Mouse (Mus musculus) kidney, postnatal 14 days (tissue): ENCODE results near the gene Ninj2.

ENCODE experiments used
- DNase-seq: peaks from one replicate; pipeline ENCODE4 v3.0.0; 2022; ENCODE audit warnings: mixed read lengths

Ninj2 gene

DNA sequence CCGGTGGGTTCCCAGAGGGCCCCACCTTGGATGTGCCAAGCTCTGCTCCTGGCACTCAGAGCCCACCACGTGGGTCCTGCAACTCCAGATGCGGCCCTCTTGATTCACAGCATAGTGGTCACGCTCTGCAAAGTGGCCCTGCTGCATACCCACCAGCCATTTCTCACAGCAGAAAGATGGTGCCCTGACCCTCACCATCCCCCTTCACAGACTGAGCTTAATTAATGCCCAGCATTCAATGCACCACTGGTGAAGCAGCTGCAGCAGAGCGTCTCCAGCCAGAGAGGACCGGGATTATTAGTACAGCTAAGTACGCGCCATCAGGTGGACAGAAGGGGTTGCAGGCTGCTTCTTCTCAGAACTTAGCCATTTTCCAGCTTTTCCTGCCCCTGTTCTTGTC is 109.3 kb downstream of the Ninj2 start:
- DNase-seq, result no peak

DNA sequence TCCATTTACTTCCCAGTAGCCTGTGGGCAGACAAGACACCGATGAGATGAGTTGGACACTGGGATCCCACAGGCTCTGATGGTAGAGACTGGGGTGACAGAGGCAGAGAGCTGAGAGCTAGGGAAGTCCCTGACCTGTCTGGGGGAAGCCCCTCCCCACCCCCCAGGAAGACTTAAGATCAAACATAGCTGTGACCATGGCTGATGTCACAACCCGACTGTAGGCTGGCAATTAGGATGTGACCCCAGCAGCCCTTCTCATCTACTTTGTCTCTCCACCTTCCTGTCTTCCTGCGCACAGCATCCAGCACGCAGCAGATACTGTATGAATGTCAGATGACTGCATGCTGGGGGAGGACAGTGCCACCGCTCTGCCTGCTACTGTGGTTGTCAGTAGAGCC is 113.4 kb downstream of the Ninj2 start:
- DNase-seq, result no peak

DNA sequence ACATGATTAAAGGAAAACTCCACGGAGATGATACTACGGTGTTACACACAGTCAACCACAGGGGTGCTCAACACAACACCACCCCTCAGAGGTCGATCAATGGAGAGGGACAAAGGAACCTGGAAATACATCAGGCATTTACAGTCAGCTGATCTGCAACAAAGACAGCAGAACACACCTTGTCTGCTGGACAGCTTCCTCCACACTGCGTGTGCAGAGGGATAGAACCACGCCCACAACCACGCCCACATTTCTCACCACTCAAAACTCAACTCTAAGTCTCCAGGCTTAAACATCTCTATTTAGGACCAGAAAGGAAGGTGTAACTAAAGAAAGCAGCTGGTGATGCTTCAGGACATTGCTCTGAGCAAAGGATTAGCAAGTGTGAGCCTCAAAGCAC is 118.4 kb downstream of the Ninj2 start:
- no peak for DNase-seq

DNA sequence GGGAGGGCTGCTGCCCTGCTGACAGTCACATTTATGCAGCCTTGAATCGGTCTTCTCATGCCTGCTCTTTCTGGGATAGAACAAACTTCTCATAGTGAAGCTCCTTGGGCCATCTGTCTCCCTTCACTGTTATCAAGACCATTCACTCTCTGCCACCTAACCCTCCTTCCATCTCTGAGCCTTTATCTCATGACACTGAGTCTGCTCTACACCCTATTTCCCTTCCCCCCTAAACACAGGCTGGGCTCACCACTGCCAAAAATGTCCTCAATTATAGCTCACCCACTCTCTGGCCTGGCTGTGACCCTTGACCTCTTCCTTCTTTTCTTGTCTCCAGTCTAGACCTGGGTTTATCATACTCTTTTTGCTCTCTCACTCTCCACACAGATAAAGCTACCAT is 123.6 kb downstream of the Ninj2 start:
- no peak for DNase-seq

DNA sequence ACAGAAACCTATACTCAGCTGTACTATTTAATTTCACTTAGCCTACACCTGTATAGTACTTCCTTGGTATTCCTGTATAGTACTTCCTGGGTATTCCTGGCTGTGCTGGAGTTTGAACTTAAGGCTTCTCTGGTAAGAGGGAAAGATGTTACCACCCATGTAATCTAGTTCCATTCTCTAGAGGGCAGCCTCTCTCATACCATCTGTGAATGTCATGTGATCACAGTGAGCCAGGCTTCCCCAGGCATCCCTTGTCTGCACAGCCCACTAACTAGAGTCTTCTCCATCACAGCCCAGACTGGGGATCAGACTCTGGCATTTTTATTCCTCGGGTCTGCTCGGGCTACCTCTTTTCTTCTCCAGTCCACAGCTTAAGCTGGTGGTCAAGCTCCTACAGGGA is 126.1 kb downstream of the Ninj2 start:
- no peak for DNase-seq

DNA sequence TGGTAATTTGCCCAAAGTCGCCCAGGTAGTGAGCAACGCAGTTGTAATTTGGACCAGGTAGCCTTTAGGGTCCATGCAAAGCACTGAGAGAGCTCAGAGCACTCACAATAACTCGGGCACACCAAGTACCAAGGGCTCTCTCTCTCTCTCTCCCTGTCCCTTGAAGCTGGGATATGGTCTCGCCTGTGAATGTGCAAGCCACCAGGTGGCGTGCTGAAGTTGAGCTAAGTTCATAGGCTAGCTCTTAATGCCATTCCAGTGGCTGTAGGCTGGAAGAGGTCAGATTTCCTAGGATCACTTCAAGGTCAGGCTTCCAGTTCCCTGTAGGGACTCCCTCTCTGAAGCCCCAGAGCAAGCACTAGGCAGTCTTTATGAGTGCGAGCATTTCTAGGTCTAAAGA is 129.5 kb downstream of the Ninj2 start:
- peak; percentile 83 for DNase-seq

DNA sequence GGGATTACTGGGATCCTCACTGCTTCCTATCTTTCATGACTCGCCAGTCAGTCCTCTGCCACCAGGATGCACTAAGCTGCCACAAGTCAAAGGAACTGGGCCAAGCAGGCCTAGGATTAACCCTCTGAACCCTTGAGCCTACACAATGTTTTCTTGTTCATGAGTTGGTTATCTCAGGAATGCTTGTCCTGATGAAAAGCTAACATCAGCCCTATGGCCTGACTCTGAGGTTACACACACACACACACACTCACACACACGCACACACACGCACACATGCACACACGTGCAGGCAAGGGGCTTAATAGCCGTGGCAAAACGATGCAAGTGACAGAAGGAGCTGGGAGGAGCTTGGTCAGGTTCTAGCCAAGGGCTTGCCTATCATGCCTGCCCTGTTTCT is 132.2 kb downstream of the Ninj2 start:
- no peak for DNase-seq

DNA sequence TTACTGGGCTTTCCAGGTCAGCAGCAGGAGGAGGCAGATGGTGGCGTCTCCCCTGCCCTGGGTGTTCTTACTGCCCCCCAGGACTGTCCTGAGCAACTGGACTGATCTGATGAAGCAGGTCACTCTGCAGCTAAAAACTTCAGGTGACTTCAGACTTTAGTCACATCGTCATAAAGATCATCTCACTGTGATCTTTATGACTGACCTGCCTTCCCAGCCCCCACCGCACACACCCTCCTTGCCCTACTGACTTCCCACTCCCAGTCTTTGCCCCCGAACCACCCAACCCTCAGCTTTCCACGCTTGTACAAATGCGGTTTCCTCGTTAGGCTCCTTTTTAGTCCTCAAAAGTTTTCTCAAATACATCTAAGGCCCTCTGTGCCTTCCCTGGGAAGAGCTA is 133.9 kb downstream of the Ninj2 start:
- no peak for DNase-seq

DNA sequence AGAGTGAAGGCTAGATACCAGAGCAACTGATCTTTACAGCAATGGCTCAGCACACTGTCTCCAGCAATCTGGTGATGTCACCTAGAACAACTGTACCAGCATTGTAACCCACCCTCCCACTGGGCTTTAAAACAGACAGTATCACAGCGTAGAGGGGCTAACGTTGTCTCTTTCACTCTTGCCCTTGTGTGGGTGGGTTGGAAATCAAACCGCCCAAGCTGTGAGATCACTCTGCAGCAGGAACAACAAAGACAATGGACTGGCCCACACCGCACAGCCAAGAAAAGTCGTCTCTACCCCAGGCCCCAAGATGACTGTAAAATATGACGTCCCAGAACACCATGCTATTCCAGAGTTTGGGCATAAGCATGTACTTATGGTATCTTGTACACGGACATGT is 136.7 kb downstream of the Ninj2 start:
- DNase-seq, result no peak

DNA sequence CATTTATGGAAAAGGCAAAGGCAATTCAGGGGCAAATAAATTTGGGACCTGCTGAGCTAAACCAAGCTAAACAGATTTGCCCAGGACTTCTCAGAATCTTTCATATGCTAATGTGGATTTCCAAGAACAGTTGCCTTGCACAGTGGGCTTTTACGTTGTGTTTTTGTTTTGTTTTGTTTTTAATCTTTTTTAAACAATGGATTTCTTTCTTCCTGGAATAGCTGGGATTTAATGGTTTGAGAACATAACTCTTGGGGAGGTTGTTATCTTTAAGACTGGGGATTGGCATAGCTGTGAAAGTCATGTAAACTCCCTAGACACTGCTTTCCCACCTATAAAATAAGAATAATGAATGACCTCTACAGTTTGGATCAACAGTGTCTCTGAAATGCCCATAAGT is 137.3 kb downstream of the Ninj2 start:
- no peak for DNase-seq

DNA sequence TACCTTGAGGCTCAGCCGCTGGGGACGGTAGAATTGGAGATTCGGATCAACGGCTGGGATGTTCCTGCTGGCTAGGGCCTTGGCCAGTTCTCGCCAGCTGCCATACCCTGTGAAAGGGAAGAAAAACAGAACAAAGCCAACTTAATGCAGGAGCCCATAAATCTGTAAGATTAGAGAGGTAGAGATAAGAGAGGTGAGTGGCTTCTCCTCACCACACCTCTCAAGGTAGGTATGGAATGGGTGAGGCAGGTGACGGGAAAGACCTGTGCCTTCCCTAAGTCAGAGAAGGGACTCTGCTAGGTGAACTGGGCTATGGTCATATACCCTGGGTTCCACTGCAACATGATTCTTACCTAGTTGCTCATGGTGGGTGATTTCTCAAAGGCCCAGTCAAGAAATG is 139.7 kb downstream of the Ninj2 start:
- DNase-seq, result no peak

DNA sequence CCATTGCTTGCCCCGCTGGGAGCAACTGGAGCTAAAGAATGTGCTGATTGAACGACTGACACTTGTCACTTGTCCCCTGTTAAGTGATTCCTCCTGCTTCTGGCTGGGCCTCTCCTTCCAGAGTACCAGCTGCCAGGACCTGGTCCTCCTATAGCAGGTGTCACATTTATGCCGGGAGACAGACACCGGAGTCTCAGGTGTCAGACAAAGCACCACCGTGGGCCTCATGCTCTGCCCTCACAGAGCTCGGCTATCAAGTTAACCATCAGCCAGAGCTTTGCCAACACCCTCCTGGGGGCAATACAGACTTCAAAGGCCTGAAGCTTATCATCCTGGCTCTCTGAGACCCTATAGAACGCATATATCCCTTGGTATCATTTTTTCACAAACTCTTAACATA is 142.7 kb downstream of the Ninj2 start:
- DNase-seq, result no peak

DNA sequence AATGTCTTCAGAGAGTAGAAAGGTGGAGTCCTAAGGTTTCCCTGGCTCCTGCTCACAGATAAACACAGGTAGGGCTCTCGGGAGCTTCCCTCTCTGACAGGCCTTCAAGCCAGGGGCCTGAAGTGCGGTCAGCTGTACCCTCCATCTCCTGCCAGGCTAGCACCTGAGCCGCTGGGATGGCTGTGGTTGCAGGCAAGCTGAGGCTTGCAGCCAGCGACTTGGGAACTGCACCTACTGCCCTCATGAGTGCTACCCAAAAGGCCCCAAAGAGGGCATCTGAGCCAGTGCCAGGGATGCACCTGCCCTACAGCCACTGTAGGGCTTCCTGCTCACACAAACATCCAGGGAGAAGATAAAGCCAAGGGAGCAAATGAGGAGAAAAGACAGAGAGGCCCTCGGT is 147.3 kb downstream of the Ninj2 start:
- peak; percentile 43 for DNase-seq

DNA sequence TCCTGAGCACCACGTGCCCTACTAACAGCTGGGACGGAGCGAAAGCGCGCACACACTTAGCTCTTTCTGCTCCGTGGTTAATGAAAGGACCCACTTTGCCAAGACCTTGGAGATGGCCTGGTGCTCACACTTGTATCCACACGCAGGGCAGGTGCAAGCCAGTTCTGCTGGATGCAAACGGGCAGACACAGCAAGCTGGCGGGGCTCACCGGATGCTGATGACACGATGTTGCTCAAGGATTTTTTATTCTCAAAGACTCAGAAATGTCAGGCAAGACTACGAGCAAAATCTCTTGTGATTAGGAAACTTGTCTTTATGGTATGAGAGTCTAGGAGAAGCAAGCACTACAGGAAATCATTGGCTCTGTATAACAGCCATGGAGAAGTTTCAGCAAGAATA is 148.3 kb downstream of the Ninj2 start:
- no peak for DNase-seq

DNA sequence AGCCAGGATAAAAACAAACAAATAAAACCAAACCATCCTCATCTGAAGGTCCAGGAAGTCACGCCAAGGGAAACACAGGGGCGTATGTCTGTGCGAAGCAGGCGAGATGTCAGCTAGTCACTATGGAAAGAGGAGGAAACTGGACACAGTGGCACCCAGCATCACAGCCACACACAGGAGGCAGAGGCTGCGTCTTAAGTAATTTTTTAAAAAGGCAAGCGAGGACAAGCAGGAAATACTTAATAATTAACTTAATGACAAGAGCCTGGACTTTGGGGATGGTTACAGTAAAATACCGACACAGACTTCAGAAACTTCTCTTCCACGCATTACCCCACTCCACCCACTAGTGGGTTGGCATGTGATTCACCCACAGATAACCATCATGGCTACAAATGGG is 149.4 kb downstream of the Ninj2 start:
- DNase-seq, result peak; percentile 45

DNA sequence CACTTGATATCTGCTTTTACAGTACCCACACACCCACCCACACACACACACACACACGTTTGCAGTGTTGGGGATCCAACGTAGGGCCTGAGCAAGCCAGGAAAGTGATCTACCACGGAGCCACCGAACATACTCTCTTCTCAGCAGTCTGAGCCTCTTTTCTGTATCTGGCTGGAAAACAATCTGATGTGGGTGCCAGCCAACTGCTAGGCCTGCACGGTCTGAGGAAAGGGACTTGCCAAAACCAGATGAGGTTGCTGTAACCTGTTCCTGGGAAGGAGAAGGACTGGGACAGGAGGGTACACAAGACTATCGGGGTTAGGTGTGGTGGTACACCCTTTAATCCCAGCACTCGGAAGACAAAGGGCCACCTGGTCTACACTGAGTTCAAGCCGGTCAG is 150.1 kb downstream of the Ninj2 start:
- peak; percentile 30 for DNase-seq

DNA sequence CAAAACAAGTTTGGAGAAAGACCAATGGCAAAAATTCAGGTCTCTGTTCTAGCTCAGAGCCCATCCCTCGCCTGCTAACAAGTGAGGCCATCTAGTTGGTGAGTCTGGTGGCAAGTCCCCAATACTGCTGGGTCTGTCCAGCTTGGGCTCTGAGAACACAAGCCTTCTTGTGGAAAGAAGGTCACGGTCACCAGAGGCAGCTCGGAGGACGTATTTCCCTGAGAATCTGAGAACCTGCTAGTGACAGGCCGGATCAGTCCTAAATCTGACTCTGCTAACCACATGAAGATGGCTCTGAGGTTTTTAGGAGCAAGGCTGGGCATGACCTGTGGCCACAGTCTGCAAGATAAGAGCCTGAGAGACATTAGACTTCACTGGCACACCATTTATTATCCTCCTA is 153.5 kb downstream of the Ninj2 start:
- no peak for DNase-seq

DNA sequence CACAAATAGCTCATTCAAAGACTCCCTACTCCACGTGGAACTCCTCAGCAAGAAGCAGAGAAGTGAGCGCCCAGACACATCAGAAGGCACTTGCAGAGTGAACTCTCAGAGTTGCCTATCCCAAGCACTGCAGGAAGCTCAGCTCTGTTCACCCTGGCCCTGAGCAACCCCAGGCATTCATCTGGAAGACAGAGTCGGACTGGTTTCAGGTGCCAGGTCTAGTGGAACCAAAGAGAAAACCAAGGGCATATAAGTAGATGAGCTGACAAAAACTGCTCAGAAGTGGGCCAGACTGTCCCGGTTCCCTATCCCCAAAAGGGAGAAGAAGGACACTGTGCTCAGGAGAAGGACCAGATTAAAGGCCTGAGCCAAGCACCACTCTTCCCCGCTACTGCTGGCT is 156.7 kb downstream of the Ninj2 start:
- DNase-seq, result peak; percentile 25
